Comparison of ENCODE assay signal across 8 mouse cellular contexts in the genomic region with DNA sequence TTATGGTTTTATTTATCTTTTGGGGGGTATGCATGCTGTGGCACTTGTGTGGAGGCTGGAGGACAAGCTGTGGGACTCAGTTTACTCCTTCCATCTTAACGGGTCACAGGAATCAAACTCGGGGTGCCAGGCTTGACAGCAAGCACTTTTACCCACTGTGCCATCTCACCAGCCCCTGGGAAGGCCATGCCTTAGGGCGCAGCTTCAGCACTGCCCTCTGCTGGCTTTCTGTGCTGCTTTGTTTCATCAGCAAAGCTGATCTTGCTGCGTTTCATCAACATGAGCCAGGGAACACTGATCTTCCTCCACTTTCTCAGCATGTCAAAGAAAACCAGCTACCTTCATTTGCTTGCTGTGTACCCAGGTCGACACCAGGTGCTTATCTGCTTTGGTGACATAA.
DNase-seq lines count a peak whose midpoint lies in the region; ATAC-seq and TF ChIP-seq lines count a peak whose summit lies in the region.

No protein-coding gene starts in this region.

- ATAC-seq in midbrain, embryonic 15.5 days (replicated peaks) = no peak
- no peak for ATAC-seq in hindbrain, postnatal 0 days
- ATAC-seq in erythroid progenitor cell, adult 5-6 weeks (replicated peaks; ENCODE audit: low FRiP score, poor library complexity, severe bottlenecking) = no peak

- no peak overlapping the region for H3K27ac ChIP-seq in midbrain, embryonic 10.5 days (replicated peaks)
- H3K27ac ChIP-seq in midbrain, embryonic 15.5 days = no peak overlapping the region
- no peak overlapping the region for H3K27ac ChIP-seq in hindbrain, postnatal 0 days
- no peak overlapping the region for H3K27ac ChIP-seq in limb, embryonic 10.5 days

- H3K4me3 ChIP-seq in midbrain, embryonic 10.5 days = no peak overlapping the region
- no peak overlapping the region for H3K4me3 ChIP-seq in midbrain, embryonic 15.5 days
- H3K4me3 ChIP-seq in hindbrain, postnatal 0 days (ENCODE audit: low read length) = no peak overlapping the region
- H3K4me3 ChIP-seq in limb, embryonic 10.5 days = no peak overlapping the region

- DNase-seq in midbrain, embryonic 10.5 days (ENCODE audit: low spot score) = peak; percentile 23
- peak; percentile 29 for DNase-seq in R1 (ENCODE audit: low read depth, low spot score)
- peak; percentile 27 to 55 for DNase-seq in cerebellum, postnatal 25 days
- DNase-seq in hindbrain, postnatal 0 days (ENCODE audit: low spot score) = peak; percentile 56
- peak; percentile 35 for DNase-seq in limb, embryonic 10.5 days (ENCODE audit: low spot score)
- peak; percentile 44 for DNase-seq in right cerebral cortex, adult 18-20 months

- peaks cover 38% of the 10 kb centered on the region for H3K27me3 ChIP-seq in midbrain, embryonic 10.5 days (ENCODE audit: low read depth, poor library complexity, severe bottlenecking)
- 0 out of 2 replicates have a peak, but pooled peaks cover 3% of the 10 kb centered on the region for H3K27me3 ChIP-seq in midbrain, embryonic 15.5 days (replicated peaks)
- no peaks in the 10 kb centered on the region for H3K27me3 ChIP-seq in hindbrain, postnatal 0 days (ENCODE audit: insufficient read depth, low read length)
- no peaks in the 10 kb centered on the region for H3K27me3 ChIP-seq in limb, embryonic 10.5 days (ENCODE audit: low read depth, poor library complexity, severe bottlenecking)

- H3K9me3 ChIP-seq in midbrain, embryonic 10.5 days (replicated peaks) = no peaks in the 10 kb centered on the region
- H3K9me3 ChIP-seq in midbrain, embryonic 15.5 days = no peaks in the 10 kb centered on the region
- H3K9me3 ChIP-seq in hindbrain, postnatal 0 days (ENCODE audit: low read length) = no peaks in the 10 kb centered on the region
- H3K9me3 ChIP-seq in limb, embryonic 10.5 days (replicated peaks) = no peaks in the 10 kb centered on the region

- H3K4me2 ChIP-seq in midbrain, embryonic 15.5 days = no peak overlapping the region
- H3K4me2 ChIP-seq in hindbrain, postnatal 0 days (ENCODE audit: low read depth, low read length) = no peak overlapping the region

- WGBS in midbrain, embryonic 10.5 days = 32% methylated on average over 5 of the region's 5 CpGs
- 37% methylated on average over 5 of the region's 5 CpGs for WGBS in midbrain, embryonic 15.5 days
- 35% methylated on average over 5 of the region's 5 CpGs for WGBS in hindbrain, postnatal 0 days
- 31% methylated on average over 5 of the region's 5 CpGs for WGBS in limb, embryonic 10.5 days

- no peak overlapping the region for H3K9ac ChIP-seq in midbrain, embryonic 15.5 days
- no peak overlapping the region for H3K9ac ChIP-seq in hindbrain, postnatal 0 days (replicated peaks; ENCODE audit: low read length)

- no peaks in the 10 kb centered on the region for H3K36me3 ChIP-seq in midbrain, embryonic 10.5 days
- no peaks in the 10 kb centered on the region for H3K36me3 ChIP-seq in midbrain, embryonic 15.5 days (replicated peaks)
- no peaks in the 10 kb centered on the region for H3K36me3 ChIP-seq in hindbrain, postnatal 0 days (ENCODE audit: insufficient read depth, low read length)
- no peaks in the 10 kb centered on the region for H3K36me3 ChIP-seq in limb, embryonic 10.5 days

- no peaks in the 10 kb centered on the region for H3K4me1 ChIP-seq in midbrain, embryonic 10.5 days
- no peaks in the 10 kb centered on the region for H3K4me1 ChIP-seq in midbrain, embryonic 15.5 days
- no peaks in the 10 kb centered on the region for H3K4me1 ChIP-seq in hindbrain, postnatal 0 days (ENCODE audit: insufficient read depth, low read length)
- no peaks in the 10 kb centered on the region for H3K4me1 ChIP-seq in limb, embryonic 10.5 days

- TF ChIP-seq CTCF in hindbrain, postnatal 0 days (IDR thresholded peaks at IDR 0.05; ENCODE audit: low read depth) = peak; percentile 64
